Mouse (Mus musculus): Measurements from ENCODE around the gene Acap2. TPM values are rescaled to one million over a fixed set of nuclear protein-coding genes. Genes with fewer than 3 reads are reported as not detected.

The Acap2 gene
- total and polyA plus RNA-seq, 2 experiments: 4.4 to 12.7 TPM

GRCm38 (mm10) chr16:31165907-31166306 is 35.1 kb downstream of the Acap2 start:
- Histone ChIP-seq H3K4me1 (ENCODE audit: control insufficient read depth, insufficient read depth, low read length) (peaks cover 35% of the 10 kb centered on the region), H3K36me3 (ENCODE audit: control insufficient read depth, insufficient read depth, low read length) (no peaks in the 10 kb centered on the region), H3K79me2 (ENCODE audit: control insufficient read depth, insufficient read depth, low read length) (peaks cover 53% of the 10 kb centered on the region), H3K4me3 (ENCODE audit: insufficient read depth, low read depth, low read length) (no peak overlapping the region), H3K27me3 (ENCODE audit: control insufficient read depth, insufficient read depth, low read length) (no peaks in the 10 kb centered on the region), H3K27ac (replicated peaks; ENCODE audit: insufficient read depth, low read depth, low read length) (no peak overlapping the region), H3K9ac (ENCODE audit: low read depth, low read length) (no peak overlapping the region)
- TF ChIP-seq POLR2A (IDR thresholded peaks at IDR 0.05; ENCODE audit: extremely low read depth, insufficient read depth, low read length) (no peak), CTCF (IDR thresholded peaks at IDR 0.05; ENCODE audit: low read depth, low read length) (no peak)
- 43% methylated on average over 4 of the region's 4 CpGs for whole genome bisulfite sequencing
- peak; percentile 46 for DNase-seq (ENCODE audit: extremely low read depth, low read depth, low spot score)

- H3K4me3 ChIP-seq (ENCODE audit: insufficient read depth, low read depth, low read length): no peak overlapping the region
- peaks cover 35% of the 10 kb centered on the region for H3K4me1 ChIP-seq (ENCODE audit: control insufficient read depth, insufficient read depth, low read length)
- H3K79me2 ChIP-seq (ENCODE audit: control insufficient read depth, insufficient read depth, low read length): peaks cover 48% of the 10 kb centered on the region
- H3K27me3 ChIP-seq (ENCODE audit: control insufficient read depth, insufficient read depth, low read length): no peaks in the 10 kb centered on the region
- no peak overlapping the region for H3K27ac ChIP-seq (replicated peaks; ENCODE audit: insufficient read depth, low read depth, low read length)
- no peaks in the 10 kb centered on the region for H3K36me3 ChIP-seq (ENCODE audit: control insufficient read depth, insufficient read depth, low read length)
- no peak overlapping the region for H3K9ac ChIP-seq (ENCODE audit: low read depth, low read length)
- no peak for TF ChIP-seq POLR2A (IDR thresholded peaks at IDR 0.05; ENCODE audit: extremely low read depth, insufficient read depth, low read length)
- no peak for TF ChIP-seq CTCF (IDR thresholded peaks at IDR 0.05; ENCODE audit: low read depth, low read length)
- DNase-seq (ENCODE audit: extremely low read depth, low read depth, low spot score): no peak
- 80% methylated on average over 4 of the region's 4 CpGs for WGBS
These were observed 35.6 kb downstream of the Acap2 start for GRCm38 (mm10) chr16:31165467-31165866.

- peaks cover 36% of the 10 kb centered on the region for H3K79me2 ChIP-seq (ENCODE audit: control insufficient read depth, insufficient read depth, low read length)
- peaks cover 24% of the 10 kb centered on the region for H3K4me1 ChIP-seq (ENCODE audit: control insufficient read depth, insufficient read depth, low read length)
- H3K9ac ChIP-seq (ENCODE audit: low read depth, low read length): no peak overlapping the region
- WGBS: 73% methylated on average over 4 of the region's 4 CpGs
- no peak for TF ChIP-seq CTCF (IDR thresholded peaks at IDR 0.05; ENCODE audit: low read depth, low read length)
- no peak for TF ChIP-seq POLR2A (IDR thresholded peaks at IDR 0.05; ENCODE audit: extremely low read depth, insufficient read depth, low read length)
- H3K36me3 ChIP-seq (ENCODE audit: control insufficient read depth, insufficient read depth, low read length): peaks cover 2% of the 10 kb centered on the region; the same call in 1 of the 2 replicates
- no peak overlapping the region for H3K4me3 ChIP-seq (ENCODE audit: insufficient read depth, low read depth, low read length)
- no peak for DNase-seq (ENCODE audit: extremely low read depth, low read depth, low spot score)
- H3K27ac ChIP-seq (replicated peaks; ENCODE audit: insufficient read depth, low read depth, low read length): no peak overlapping the region
- H3K27me3 ChIP-seq (ENCODE audit: control insufficient read depth, insufficient read depth, low read length): no peaks in the 10 kb centered on the region
These were observed 36.9 kb downstream of the Acap2 start for GRCm38 (mm10) chr16:31164125-31164524.

- DNase-seq (ENCODE audit: extremely low read depth, low read depth, low spot score): no peak
- TF ChIP-seq POLR2A (IDR thresholded peaks at IDR 0.05; ENCODE audit: extremely low read depth, insufficient read depth, low read length): no peak
- no peak for TF ChIP-seq CTCF (IDR thresholded peaks at IDR 0.05; ENCODE audit: low read depth, low read length)
- Histone ChIP-seq H3K36me3 (ENCODE audit: control insufficient read depth, insufficient read depth, low read length) (peaks cover 24% of the 10 kb centered on the region; the same call in 1 of the 2 replicates), H3K9ac (ENCODE audit: low read depth, low read length) (no peak overlapping the region), H3K4me3 (ENCODE audit: insufficient read depth, low read depth, low read length) (no peak overlapping the region), H3K27ac (replicated peaks; ENCODE audit: insufficient read depth, low read depth, low read length) (no peak overlapping the region), H3K27me3 (ENCODE audit: control insufficient read depth, insufficient read depth, low read length) (no peaks in the 10 kb centered on the region), H3K79me2 (ENCODE audit: control insufficient read depth, insufficient read depth, low read length) (peaks cover 28% of the 10 kb centered on the region), H3K4me1 (ENCODE audit: control insufficient read depth, insufficient read depth, low read length) (peaks cover 16% of the 10 kb centered on the region)
- 85% methylated on average over 6 of the region's 6 CpGs for WGBS
These were observed 40.6 kb downstream of the Acap2 start for GRCm38 (mm10) chr16:31160486-31160885.

GRCm38 (mm10) chr16:31159491-31159890 is 41.6 kb downstream of the Acap2 start:
- peaks cover 9% of the 10 kb centered on the region for H3K4me1 ChIP-seq (ENCODE audit: control insufficient read depth, insufficient read depth, low read length)

GRCm38 (mm10) chr16:31149841-31150240 is 51.2 kb downstream of the Acap2 start:
- WGBS: 94% methylated on average over 4 of the region's 4 CpGs
- Histone ChIP-seq H3K9ac (ENCODE audit: low read depth, low read length) (no peak overlapping the region), H3K79me2 (ENCODE audit: control insufficient read depth, insufficient read depth, low read length) (no peaks in the 10 kb centered on the region), H3K4me1 (ENCODE audit: control insufficient read depth, insufficient read depth, low read length) (no peaks in the 10 kb centered on the region), H3K36me3 (ENCODE audit: control insufficient read depth, insufficient read depth, low read length) (peaks cover 16% of the 10 kb centered on the region), H3K4me3 (ENCODE audit: insufficient read depth, low read depth, low read length) (no peak overlapping the region), H3K27ac (replicated peaks; ENCODE audit: insufficient read depth, low read depth, low read length) (no peak overlapping the region), H3K27me3 (ENCODE audit: control insufficient read depth, insufficient read depth, low read length) (no peaks in the 10 kb centered on the region)
- TF ChIP-seq POLR2A (IDR thresholded peaks at IDR 0.05; ENCODE audit: extremely low read depth, insufficient read depth, low read length) (no peak), CTCF (IDR thresholded peaks at IDR 0.05; ENCODE audit: low read depth, low read length) (no peak)
- no peak for DNase-seq (ENCODE audit: extremely low read depth, low read depth, low spot score)

More at GRCm38 (mm10) chr16:31159491-31159890, 41.6 kb downstream of the Acap2 start:
- peaks cover 27% of the 10 kb centered on the region for H3K79me2 ChIP-seq (ENCODE audit: control insufficient read depth, insufficient read depth, low read length)
- no peak overlapping the region for H3K27ac ChIP-seq (replicated peaks; ENCODE audit: insufficient read depth, low read depth, low read length)
- WGBS: 44% methylated on average over 2 of the region's 2 CpGs
- no peaks in the 10 kb centered on the region for H3K27me3 ChIP-seq (ENCODE audit: control insufficient read depth, insufficient read depth, low read length)
- no peak overlapping the region for H3K4me3 ChIP-seq (ENCODE audit: insufficient read depth, low read depth, low read length)
- TF ChIP-seq CTCF (IDR thresholded peaks at IDR 0.05; ENCODE audit: low read depth, low read length): no peak
- TF ChIP-seq POLR2A (IDR thresholded peaks at IDR 0.05; ENCODE audit: extremely low read depth, insufficient read depth, low read length): no peak
- no peak overlapping the region for H3K9ac ChIP-seq (ENCODE audit: low read depth, low read length)
- DNase-seq (ENCODE audit: extremely low read depth, low read depth, low spot score): no peak
- H3K36me3 ChIP-seq (ENCODE audit: control insufficient read depth, insufficient read depth, low read length): peaks cover 29% of the 10 kb centered on the region

All from liver, adult 2 months (tissue).